Mouse (Mus musculus) thymus, adult 2 months (tissue): ENCODE data around the gene Dqx1.

ENCODE experiments used
- CTCF ChIP-seq: fragments of 200-500 bp; IDR thresholded peaks from 2 replicates; pipeline ENCODE4 v1.5.1; 2012; ENCODE audit warnings: mild to moderate bottlenecking, control low read depth, low read length, moderate library complexity, borderline replicate concordance; ENCODE audit not compliant: control insufficient read depth, poor library complexity, insufficient read depth; ENCODE audit errors: extremely low read depth
- POLR2A ChIP-seq: fragments of 200-500 bp; IDR thresholded peaks from 2 replicates; pipeline ENCODE4 v1.6.1; 2012; ENCODE audit warnings: mild to moderate bottlenecking, low read length, control low read depth, moderate library complexity; ENCODE audit not compliant: control insufficient read depth, poor library complexity, insufficient read depth; ENCODE audit errors: extremely low read depth

GRCm38 (mm10) chr6:83020121-83020520 is 37.5 kb upstream of the Dqx1 start:
- TF ChIP-seq CTCF (no peak), POLR2A (no peak)
